Mouse (Mus musculus): ENCODE data around the gene Tmem201.

Tmem201 gene

GRCm38 (mm10) chr4:149683875-149684274 is 54.0 kb downstream of the Tmem201 start:
- DNase-seq (ENCODE audit: low spot score in 2 of 2): no peak

- no peak for DNase-seq (ENCODE audit: low spot score in 2 of 2)
These were observed 58.6 kb downstream of the Tmem201 start for GRCm38 (mm10) chr4:149679056-149679770.

GRCm38 (mm10) chr4:149678006-149678405 is 59.8 kb downstream of the Tmem201 start:
- DNase-seq (ENCODE audit: low spot score in 2 of 2): no peak

- DNase-seq (ENCODE audit: low spot score in 2 of 2): peak in 1 of 2 experiments; percentile 68
These were observed 62.2 kb downstream of the Tmem201 start for GRCm38 (mm10) chr4:149675378-149676261.

- no peak for DNase-seq (ENCODE audit: low spot score in 2 of 2)
These were observed 62.9 kb downstream of the Tmem201 start for GRCm38 (mm10) chr4:149674814-149675377.

GRCm38 (mm10) chr4:149672747-149673146 is 65.1 kb downstream of the Tmem201 start:
- DNase-seq (ENCODE audit: low spot score in 2 of 2): no peak

- DNase-seq (ENCODE audit: low spot score in 2 of 2): no peak
These were observed 66.7 kb downstream of the Tmem201 start for GRCm38 (mm10) chr4:149671175-149671574.

- no peak for DNase-seq (ENCODE audit: low spot score in 2 of 2)
These were observed 72.2 kb downstream of the Tmem201 start for GRCm38 (mm10) chr4:149665692-149666090.

All from left cerebral cortex, adult 9 months (tissue).